Mouse (Mus musculus): ENCODE data around the gene Six3.

Gene Six3

DNA sequence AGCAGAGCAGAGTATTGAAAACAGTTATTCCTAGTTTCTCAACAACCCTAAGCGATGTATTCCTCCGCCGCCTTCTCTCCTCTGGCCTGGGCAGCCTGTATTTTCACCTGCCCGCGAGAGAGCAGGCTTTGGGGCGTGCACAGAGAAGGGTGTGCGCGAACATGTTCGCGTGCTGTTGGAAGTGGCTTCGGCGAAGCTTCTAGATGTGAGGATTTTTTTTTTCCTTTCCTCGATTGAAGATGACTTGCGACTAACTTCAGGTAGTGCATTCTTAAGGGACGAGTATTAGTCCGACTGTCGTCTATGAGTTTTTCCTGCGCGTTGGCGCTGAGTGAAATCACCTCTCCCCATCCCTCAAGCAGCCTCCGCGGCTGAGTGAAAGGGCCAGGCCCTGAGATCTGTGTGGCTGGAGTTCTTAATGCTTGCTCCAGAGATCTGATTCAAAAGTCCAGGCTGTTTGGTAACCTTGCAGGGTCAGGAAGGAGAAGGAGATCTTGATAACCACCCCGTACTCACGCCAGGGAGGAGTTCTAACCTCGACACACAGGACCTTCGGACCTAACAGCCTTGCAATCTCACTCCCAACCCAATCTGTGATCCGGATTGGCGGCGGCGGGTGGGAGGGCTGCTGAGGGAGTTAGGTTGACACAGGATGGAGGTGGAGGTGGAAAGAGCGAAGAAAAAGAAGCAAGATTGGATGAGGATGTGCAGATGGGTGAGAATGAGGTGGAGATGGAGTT is 712 bp upstream of the Six3 start:
- no peak for DNase-seq

- DNase-seq: no peak
Observed at GRCm38 (mm10) chr17:85614011-85614721, 758 bp downstream of the Six3 start.

- no peak for DNase-seq
Observed at GRCm38 (mm10) chr17:85614722-85615331, 1.4 kb downstream of the Six3 start.

DNA sequence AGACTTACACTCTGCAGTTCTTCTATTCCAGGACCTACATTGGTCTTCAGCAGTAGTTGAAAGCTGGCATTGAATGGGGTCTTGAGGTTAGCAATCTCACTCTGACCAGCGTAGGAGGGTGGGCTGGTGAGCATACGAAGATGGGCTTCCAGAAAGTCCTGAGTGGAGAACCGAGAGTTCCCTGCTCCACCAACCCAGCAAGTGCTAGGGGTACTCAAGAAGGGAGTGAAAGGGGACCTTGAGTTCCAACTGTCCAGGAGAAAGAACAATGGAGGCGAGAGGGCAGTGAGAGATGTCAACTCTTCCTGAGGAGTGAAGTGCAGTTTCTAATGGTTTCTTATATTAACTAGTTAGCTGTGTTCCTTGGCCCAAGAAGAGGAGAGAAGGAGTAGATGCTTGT is 2.2 kb downstream of the Six3 start:
- DNase-seq: no peak

- no peak for DNase-seq
Observed at GRCm38 (mm10) chr17:85616526-85617500, 3.4 kb downstream of the Six3 start.

DNA sequence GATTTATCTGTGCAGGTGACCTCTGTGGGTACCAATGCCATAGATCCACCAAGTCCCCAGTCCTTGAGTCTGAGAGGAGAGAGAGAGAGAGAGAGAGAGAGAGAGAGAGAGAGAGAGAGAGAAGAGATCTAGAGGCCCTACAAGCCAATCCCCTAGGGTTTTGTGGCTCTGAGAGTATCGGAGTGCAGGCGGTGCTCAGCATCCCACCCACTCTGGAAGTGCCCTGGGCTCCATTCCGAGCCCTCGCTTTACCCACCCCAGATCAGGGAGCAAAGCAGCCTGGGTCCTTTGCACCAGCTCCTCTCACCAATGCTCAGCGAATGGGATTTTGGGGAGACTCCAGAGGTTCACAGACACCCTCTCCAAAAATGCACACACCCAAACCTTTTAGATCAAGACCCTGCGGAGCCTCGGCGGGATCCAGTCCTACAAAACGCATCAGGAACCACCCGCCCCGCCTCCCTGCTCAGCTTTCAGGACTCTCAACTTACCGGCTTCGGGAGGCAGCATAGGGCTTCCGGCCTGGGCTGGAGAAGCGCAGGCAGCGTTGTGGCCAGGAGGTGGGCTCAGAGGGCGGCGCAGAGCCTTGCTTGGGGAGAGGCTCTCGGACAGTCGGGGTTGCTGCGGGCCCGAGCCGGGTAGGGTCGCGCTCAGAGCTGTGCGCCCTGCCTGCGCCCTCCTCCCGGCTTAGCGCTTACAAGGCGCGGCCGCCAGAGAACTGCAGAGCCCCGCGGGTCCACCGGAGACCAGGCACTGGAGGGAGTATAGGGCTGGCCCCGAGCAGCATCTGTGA is 4.4 kb downstream of the Six3 start:
- no peak for DNase-seq

- DNase-seq: no peak
Observed at GRCm38 (mm10) chr17:85618359-85619112, 5.1 kb downstream of the Six3 start.

DNA sequence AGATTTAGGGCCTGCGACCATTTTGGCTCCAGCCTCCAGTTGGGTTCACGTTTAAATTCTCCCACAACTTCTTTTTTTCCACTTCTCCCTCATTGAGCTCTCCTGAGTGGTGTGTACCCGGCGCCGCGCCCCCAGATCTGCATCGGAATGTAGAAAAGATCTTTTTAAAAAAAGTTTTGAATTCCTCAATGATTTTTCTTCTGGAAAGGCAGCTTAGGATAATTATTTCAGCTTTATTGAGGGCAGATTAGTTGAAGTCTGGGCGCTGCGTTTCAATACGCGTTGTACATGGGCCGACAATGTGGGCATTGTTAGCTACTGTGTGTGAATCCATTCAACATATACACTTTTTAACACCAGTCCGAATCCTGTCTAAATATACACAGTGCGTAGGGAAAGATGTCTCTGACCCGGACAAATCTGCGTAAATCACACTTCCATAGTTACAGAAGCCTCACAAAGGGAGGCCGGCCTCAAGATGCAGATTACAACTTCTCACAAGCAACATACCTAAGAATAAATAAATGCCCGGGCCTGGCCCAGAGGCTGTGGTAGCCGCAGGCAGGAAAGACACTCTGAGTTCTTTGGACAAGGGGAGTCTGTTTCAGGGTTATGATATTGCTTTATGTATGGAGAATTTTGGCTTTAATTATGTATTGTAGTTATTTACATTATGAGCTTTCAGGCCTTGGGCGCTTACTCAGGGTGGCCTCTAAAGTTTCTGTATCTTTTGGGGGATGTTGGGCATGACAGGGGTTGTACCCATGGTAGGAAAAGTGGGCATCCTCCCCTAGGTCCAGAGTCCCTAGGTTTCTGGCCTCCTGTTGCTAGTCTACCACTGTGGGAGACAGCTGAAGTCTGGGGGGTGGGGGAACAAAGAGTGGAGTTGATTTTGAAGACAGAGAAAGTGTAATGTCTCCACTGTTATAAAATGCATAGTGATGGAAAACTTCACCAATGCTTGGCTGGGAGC is 6.0 kb downstream of the Six3 start:
- no peak for DNase-seq

- DNase-seq: no peak
Observed at GRCm38 (mm10) chr17:85620086-85620481, 6.7 kb downstream of the Six3 start.

- no peak for DNase-seq
Observed at GRCm38 (mm10) chr17:85620680-85621504, 7.5 kb downstream of the Six3 start.

- DNase-seq: no peak
Observed at GRCm38 (mm10) chr17:85621505-85622310, 8.3 kb downstream of the Six3 start.

DNA sequence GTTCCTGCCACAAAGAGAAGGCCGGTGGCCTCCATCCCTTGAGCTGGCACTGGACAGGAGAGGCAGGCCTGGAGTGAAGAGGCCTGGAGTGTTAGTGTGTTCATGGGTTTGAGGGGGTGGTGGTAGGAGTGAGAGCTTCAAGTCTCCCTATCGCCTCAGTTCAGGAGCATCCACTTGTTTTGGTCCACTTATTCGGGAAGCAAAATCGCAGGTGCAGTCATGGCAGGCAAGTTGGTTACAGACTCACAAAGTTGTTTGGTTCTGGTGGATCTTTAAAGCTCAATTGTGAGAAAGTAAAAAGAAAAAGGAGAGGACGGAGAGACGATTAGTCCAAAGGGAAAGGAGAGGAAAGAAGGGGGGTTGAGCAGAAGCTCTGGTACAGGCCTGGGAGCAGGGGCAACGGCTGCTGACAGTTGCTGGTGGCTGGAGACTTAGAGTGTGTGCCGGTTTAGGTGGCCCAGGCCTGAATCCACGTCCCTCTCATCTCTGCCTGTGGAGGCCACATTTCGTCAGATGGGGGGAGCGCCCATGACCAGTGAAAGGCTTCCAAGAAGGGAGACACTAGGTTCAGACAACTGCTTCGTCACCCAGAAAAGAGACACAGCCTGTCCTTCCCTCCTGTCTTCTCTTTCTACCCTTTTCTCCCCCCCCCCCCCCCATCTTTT is 9.2 kb downstream of the Six3 start:
- no peak for DNase-seq

DNA sequence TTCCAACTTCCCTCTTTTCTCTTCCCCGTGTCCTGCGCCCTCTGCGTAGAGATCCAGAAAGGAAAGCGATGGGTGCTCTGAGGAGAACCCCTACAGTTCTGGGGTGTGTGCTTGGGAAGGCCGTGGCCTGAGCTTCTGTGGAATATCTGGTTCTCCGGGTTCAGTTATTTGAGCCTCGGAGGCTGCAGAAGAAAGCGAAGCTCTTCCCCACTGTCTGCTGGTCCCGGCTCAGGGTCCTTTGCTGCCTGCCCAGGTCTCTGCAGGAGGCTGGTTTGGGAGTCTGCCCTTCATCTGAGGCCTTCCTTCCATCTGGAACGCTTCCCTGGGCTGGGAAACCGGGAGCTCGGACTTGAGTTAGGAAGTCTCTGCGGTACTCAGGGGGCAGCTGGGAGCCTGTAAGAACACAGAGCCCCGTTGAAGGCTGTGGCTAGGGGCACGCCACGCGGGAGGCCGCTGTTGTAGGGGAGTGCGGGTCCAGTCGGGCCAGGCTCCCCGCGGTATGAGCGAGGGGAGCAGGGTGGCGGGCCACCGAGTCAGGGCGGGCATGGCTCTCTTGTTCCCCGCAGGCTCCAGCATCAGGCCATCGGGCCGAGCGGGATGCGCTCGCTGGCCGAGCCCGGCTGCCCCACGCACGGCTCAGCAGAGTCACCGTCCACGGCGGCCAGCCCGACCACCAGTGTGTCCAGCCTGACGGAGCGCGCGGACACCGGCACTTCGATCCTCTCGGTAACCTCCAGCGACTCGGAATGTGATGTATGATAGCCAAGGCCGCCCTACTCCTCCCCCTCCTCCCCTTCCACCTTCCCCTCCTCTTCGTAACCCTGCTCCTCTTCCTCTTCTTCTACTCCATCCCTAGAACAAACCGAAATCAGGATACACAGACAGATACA is 10.0 kb downstream of the Six3 start:
- no peak for DNase-seq

GRCm38 (mm10) chr17:85624051-85624420 is 10.6 kb downstream of the Six3 start:
- DNase-seq: no peak

DNA sequence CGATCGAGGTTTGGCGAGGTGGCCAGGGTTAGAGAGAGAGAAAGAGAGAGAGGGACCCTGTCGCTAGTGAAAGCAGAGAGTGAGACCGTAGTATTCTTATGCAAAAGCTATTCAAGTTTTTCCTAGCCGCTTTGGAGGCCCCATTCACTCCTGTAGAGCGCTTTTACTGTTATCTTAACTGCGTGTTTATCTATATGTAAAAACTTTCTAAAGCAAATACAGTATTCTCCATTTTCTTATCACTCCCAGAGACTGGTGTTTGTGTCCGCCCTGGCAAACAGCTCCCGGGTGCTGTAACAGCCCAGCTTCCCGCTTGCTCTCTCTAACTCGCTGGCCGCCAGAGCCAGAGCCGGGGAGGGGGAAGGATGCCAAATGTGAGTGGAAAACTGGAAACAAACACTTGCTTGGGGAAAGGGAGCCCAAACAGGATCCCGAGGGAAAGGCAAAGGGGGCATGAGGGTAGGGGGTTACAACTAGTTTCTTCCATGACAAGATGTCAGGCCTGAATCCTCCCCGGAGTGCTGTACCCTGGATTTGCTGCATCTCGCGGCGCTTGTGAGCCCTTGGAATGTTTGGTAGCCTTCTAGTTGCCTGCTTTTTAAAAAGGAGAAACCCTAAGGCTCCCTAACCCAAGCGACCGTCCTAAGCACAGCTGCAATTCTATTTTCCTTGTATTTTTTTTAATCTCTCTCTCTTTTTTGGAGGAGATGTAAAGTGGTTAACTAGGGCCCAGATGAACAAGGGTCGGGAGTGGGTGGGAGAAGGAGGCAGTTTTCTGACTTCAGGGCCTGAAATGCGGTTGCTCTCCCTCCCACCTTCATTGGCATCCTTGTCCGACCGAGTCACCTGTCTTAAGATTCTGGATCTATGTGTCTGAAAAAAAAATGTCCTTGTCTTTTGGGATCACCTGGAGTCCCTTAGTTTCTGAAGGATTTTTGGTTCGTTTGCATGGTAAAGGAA is 11.9 kb downstream of the Six3 start:
- DNase-seq: no peak

Measured in kidney, postnatal 14 days (tissue).